Mouse (Mus musculus): ENCODE measurements at regions not wholly inside any gene's neighbourhood (a gene's known extent, or its start where the extent isn't known, plus 50 kb on each side); places are given as distances from the start of the nearest gene placed in this dataset.
"Not testable (repeated sequence)": the region's sequence is repeated elsewhere in the genome, so short reads cannot be mapped to it uniquely, and the experiment has no call there.

GRCm38 (mm10) chrX:129546016-129546415 lies 203.5 kb upstream of the Diaph2 start:
- no peak for ATAC-seq (ENCODE audit: insufficient number of reproducible peaks, low FRiP score, low TSS enrichment)

GRCm38 (mm10) chrX:129547606-129548005 lies 201.9 kb upstream of the Diaph2 start:
- ATAC-seq (ENCODE audit: insufficient number of reproducible peaks, low FRiP score, low TSS enrichment), result no peak

GRCm38 (mm10) chrX:129556001-129556400 lies 193.5 kb upstream of the Diaph2 start:
- no peak for ATAC-seq (ENCODE audit: insufficient number of reproducible peaks, low FRiP score, low TSS enrichment)

GRCm38 (mm10) chrX:129599491-129599890 lies 150.1 kb upstream of the Diaph2 start:
- ATAC-seq (ENCODE audit: insufficient number of reproducible peaks, low FRiP score, low TSS enrichment), result no peak

- no peak for ATAC-seq (ENCODE audit: insufficient number of reproducible peaks, low FRiP score, low TSS enrichment)
These were observed 141.7 kb upstream of the Diaph2 start for GRCm38 (mm10) chrX:129607842-129608241.

GRCm38 (mm10) chrX:129611500-129611899 lies 138.0 kb upstream of the Diaph2 start:
- ATAC-seq (ENCODE audit: insufficient number of reproducible peaks, low FRiP score, low TSS enrichment), result not testable (repeated sequence)

GRCm38 (mm10) chrX:129637016-129637415 lies 112.5 kb upstream of the Diaph2 start:
- ATAC-seq (ENCODE audit: insufficient number of reproducible peaks, low FRiP score, low TSS enrichment), result no peak

GRCm38 (mm10) chrX:129645106-129645505 lies 104.4 kb upstream of the Diaph2 start:
- peak; percentile 76 for ATAC-seq (ENCODE audit: insufficient number of reproducible peaks, low FRiP score, low TSS enrichment)

GRCm38 (mm10) chrX:129656906-129657305 lies 92.6 kb upstream of the Diaph2 start:
- peak; percentile 98 for ATAC-seq (ENCODE audit: insufficient number of reproducible peaks, low FRiP score, low TSS enrichment)

- ATAC-seq (ENCODE audit: insufficient number of reproducible peaks, low FRiP score, low TSS enrichment), result no peak
These were observed 58.9 kb upstream of the Diaph2 start for GRCm38 (mm10) chrX:129690677-129691076.

Measured in cerebellum, adult (tissue).